Mouse (Mus musculus) brain, embryonic 14.5 days (tissue): ENCODE measurements around the gene Drg1. TPM values are rescaled to one million over a fixed set of nuclear protein-coding genes. Genes with fewer than 3 reads are reported as not detected.
"Not testable (repeated sequence)": the region's sequence is repeated elsewhere in the genome, so short reads cannot be mapped to it uniquely, and the experiment has no call there.

Experiments
- DNase-seq: peaks from one replicate; pipeline ENCODE4 v3.0.0-alpha.2; 2011; ENCODE audit warnings: low read depth
- CTCF ChIP-seq: fragments of 200-500 bp; IDR thresholded peaks from 2 replicates; pipeline ENCODE4 v1.5.1; 2012; ENCODE audit warnings: inconsistent platforms, mild to moderate bottlenecking, moderate library complexity, borderline replicate concordance; ENCODE audit not compliant: insufficient read depth, insufficient read length; ENCODE audit errors: extremely low read depth
- POLR2A ChIP-seq: fragments of 200-500 bp; IDR thresholded peaks from 2 replicates; pipeline ENCODE4 v1.6.1; 2012; ENCODE audit warnings: mild to moderate bottlenecking, inconsistent platforms, borderline replicate concordance; ENCODE audit not compliant: poor library complexity, insufficient read depth, insufficient read length, severe bottlenecking; ENCODE audit errors: extremely low read depth
- polyA plus RNA-seq: library from polyadenylated mRNA; depleted of rRNA; stranded (reverse); fragments of >200 nt; gene quantifications from 2 replicates; pipeline ENCODE4 v1.2.3, GENCODE M21; 2012

Drg1 gene
- polyA plus RNA-seq, 1 experiment, result 96.3 TPM

DNA sequence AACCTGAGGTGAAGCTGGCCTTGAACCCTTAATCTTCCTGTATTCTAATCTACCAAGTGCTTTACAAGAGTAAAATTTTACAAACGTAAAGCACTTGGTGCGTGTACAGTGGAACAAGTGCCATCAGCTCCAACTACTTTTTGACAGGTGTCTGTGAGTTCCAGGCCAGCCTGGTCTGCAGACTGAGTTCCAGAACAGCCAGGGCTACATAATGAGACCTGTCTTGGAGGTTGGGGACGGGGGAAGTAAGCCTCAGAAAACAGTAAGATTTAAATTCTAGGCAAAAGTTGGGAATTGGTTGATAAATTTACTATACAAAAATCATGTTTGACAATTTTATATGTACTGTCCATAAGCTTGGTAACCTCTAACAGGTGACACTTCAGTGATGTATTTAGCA is 61.0 kb downstream of the Drg1 start:
- no peak for DNase-seq
- TF ChIP-seq POLR2A (no peak), CTCF (no peak)

DNA sequence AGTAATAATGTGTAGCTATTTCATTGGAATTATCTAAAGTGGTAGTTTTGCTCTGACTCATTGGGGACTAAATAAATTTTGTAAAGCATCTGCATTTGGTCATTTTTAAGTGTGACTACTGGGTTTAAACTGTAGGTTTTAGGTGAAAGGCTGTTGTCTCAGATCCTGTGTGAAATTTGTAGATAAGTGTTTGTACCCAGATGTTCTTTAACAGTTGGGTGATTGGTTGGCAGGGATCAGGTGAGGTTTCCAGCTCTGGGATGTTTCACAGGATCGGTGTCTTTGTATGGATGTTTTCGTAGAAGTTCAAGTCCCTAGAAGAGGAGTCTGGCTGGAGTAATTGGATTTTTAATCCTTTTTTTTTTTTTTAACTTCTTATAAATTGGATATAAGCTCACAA is 62.4 kb downstream of the Drg1 start:
- no peak for DNase-seq
- TF ChIP-seq CTCF, result no peak
- no peak for TF ChIP-seq POLR2A

DNA sequence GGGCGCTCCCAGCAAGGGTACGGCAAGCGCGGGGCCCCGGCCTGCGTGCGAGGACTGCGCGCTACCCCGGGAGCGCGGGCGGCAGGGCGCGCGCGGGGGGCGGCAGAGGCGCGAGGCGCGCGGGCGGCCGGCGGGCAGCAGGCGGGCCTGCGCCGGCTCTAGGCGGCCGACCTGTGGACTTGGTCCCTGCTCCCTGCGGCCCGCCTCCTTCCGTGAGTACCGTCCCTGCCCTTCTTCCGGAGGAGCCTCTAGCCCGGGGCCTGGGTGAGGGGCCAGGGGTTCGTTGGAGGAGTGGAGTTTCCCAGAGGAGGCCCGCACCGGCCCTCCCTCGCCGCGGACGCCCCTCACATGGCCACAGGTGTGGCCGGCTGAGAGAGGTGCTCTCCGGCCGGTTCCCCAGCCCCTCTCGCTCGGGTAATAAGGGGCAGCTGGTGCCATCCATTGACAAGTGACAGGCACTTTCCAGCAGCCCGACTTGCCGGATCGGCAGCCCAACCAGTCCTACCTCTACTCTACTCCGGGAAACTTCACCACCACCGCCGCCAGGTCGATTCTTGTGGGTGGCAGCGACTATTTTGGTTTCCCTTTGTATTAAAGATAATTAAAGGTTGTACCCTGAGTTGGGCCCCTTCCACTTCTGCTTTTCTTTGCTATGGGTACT is 63.3 kb downstream of the Drg1 start:
- no peak for DNase-seq
- TF ChIP-seq CTCF (no peak), POLR2A (no peak)

DNA sequence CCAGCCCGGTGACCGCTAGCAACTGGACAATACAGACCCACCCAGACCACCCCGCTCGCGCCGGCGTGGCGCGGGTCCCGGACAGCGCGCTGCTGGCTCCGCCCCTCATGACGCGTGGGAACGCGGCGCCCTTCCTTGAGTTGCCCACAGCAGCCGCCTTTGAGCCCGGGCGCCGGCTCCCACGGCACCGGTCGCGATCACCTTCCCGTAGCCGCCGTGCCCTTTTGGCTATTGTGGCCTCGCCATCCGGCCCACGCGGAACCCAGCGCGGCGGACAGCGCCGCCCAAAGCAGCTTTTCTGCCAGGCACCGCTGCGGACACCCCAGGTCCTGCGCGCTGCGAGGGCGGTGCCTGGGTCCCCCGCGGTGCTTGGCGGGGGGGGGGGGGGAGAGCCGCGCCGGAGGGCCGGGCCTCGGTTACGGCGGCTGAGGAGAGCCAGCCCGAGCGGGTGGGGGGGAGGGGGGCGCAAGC is 63.9 kb downstream of the Drg1 start, which contains the start of gene Eif4enif1:
Eif4enif1 (plus strand) TSS at position 162 of the 471 bp plus-strand sequence.
- peak; percentile 95 for DNase-seq
- no peak for TF ChIP-seq CTCF
- TF ChIP-seq POLR2A, result no peak

DNA sequence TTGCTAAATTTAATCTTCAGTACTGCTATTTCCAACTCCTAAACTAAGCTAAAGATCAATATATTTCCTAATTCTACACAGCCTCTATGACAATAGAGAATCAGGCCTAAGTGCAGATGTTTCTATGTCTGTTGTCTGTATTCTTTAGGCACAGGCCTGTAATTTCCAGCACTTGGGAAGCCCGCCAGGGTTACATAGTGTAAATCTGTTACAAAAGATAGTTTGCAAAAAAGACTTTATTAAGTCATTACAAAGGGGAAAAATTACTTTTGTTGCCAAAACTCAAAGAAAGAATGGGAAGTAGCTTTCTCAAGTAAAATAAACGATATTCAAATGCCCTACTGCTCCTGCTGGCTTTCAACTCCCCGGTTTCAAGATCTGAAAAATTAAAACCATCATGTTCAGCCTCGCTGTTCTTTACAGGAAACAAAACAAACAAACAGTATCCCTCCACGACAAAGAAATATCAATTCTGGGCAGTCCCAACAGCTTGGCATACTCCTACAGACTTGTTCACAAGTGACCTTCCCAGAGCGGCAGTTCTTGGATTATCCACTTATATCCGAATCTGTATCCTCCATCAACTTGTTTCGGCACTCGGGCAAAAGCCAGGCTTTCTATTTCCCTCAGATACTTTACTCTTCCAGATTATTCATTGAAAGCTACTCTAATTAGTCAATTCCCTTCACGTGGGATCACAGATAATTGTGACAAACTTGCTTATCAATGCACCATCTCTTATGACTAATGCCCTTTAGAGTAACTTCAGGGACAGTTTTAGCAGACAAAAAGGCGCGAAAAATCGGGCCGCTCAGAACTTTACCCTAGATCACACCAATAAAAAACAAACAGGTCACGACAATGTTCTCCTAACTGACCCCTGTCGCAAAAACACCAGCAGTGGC is 64.6 kb downstream of the Drg1 start:
- TF ChIP-seq POLR2A (no peak), CTCF (no peak)
- DNase-seq, result peak; percentile 8

DNA sequence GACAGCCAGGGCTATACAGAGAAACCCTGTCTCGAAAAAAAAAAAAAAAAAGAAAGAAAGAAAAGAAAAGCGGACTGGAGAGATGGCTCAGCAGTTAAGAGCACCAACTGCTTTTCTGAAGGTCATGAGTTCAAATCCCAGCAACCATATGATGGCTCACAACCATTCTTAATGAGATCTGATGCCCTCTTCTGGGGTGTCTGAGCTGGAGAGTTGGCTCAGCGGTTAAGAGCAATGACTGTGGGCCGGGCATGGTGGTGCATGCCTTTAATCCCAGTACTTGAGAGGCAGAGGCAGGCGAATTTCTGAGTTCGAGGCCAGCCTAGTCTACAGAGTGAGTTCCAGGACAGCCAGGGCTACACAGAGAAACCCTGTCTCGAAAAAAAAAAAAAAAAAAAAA is 65.6 kb downstream of the Drg1 start:
- not testable (repeated sequence) for DNase-seq

DNA sequence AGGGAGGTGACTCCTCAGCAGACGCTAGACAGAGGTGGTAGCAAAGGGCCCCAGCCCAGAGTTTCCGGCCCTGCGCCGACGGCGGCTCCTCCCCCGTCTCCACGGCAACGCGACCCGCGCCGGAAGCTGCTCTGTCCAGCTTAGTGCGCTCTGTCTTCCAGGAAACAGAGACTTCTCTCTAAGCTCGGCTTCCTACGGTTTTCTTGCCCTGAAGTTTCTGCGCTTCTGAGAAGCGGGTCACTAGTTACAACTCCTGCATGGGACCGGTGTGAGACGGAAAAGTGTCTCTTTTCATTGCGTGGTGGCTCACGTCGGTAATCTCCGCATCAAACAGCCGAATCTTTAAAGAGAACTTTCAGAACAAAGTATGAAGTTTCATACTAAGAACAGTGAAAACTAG is 72.9 kb downstream of the Drg1 start, which contains the start of gene Sfi1:
Sfi1 (minus strand) TSS at position 101 of the 400 bp plus-strand sequence.
- no peak for DNase-seq
- TF ChIP-seq CTCF, result no peak
- no peak for TF ChIP-seq POLR2A

DNA sequence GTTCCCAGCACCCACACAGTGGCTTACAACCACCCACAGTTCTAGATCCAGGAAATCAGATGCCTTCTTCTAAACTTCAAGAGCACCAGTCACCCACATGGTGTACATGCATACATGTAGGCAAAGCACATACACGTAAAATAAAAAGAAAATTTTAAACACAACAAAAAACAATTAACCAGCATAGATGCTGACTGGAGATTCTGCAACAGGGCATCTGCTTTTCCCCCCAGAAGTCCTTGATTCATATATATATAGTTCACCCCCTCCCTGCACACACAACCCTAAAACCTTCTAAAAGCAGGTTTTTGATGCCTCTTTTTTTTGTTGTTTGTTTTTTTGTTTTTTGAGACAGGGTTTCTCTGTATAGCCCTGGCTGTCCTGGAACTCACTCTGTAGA is 83.5 kb downstream of the Drg1 start:
- DNase-seq, result not testable (repeated sequence)

DNA sequence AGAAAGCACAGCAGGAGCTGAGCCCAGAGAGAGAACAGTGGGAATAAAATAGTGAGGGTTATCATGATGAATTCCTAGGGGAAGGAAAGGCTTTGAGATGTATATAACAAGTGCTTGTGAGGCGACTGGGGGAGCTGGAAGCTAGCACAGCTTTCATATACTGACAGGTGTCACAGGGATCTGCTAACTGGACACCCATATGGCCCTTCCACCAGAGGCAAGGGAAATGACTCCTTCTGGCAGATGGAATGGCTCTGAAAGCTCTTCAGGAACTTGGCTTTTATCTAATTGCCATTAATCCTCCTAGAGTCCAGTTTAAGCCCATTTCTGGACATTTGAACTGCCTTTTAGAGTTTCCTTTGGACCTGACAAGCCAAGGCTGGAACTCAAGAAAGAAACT is 84.2 kb downstream of the Drg1 start:
- DNase-seq, result not testable (repeated sequence)

DNA sequence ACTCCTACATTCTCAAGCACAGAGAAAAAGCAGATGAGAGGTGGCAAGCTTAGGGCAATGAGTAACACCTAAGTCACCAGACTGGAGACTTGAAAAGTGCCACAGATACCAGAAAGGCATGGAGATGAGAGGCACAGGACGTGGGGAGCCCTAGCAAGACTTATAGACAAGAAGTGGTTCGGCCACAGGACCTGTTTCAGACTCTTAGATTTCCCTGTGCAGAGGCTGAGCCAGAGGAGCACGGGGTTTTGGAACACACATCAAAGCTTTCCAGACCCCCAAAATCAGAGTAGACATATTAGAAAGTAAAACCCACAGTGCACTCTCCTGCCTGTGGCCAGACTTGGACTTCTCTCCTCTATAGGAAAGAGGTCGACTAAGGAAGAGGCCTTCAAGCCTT is 85.0 kb downstream of the Drg1 start:
- DNase-seq, result not testable (repeated sequence)

DNA sequence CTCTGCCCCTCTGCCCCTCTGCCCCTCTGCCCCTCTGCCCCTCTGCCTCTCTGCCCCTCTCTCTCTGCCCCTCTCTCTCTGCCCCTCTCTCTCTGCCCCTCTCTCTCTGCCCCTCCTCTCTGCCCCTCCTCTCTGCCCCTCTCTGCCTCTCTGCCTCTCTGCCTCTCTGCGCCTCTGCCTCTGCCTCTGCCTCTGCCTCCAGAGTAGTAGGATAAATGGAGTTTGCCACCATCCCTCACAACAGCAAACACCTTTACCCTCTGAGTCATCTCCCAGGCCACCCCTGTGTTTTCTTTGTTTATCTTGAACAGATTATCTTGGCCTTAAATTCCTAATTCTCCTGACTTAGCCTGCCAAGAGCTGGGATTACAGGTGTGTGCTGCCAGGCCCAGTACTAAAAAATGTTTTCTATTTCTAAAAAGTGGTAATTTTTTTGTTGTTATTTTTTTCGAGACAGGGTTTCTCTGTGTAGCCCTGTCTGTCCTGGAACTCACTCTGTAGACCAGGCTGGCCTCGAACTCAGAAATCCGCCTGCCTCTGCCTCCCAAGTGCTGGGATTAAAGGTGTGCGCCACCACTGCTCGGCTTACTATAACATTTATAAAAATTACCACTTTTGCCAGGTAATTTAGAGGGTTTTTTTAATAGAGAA is 85.6 kb downstream of the Drg1 start:
- DNase-seq, result not testable (repeated sequence)

DNA sequence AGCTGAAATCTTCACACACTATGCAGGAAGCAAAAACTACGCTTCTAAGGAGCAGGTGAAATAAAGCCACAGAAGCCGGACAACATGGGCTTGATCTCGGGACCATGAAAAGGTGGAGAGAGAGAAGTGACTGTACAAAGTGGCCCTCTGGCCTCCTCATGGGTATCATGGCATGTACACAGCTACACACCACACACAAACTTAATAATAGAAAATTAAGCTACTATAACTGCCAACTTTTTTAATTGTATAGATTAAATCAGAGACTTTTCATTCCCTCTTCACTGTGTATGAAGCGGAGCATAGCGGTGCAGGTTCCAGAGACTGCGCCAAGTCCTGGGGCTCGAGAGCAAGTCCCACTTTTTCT is 86.5 kb downstream of the Drg1 start:
- DNase-seq, result not testable (repeated sequence)

DNA sequence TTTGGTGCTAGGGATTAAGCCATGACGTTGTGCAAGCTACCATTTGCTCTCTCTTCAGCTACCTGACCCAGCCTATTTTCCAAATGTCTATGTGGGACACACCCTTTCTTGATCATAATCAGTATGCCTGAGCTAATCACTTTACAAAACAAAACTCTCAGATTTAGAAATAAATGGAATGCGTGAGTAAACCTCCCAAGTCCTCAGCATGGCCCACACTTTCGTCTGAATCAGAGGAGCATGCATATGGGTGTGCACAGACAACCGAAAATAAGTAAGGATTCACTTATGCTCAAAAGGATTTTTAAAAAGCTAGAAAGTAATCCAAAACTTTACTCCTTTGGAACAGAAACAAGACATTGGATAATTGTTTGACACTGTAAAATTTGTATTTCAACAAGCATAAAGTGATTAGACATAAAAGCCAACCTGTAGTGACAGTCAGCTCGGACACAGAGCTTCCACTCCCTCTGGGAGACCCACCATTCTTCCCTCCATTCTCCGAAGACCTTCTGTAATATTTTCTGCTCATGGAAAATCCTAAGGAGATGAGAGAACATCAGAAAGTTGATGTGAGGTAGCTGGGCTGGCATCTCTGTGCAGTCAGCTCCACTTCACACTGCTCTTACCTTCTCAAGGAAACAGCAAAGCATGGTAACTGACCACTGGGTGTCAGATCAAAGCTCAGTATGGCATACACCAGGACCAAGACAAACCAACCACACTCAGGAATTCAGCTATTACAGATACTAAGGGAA is 87.1 kb downstream of the Drg1 start:
- not testable (repeated sequence) for DNase-seq

DNA sequence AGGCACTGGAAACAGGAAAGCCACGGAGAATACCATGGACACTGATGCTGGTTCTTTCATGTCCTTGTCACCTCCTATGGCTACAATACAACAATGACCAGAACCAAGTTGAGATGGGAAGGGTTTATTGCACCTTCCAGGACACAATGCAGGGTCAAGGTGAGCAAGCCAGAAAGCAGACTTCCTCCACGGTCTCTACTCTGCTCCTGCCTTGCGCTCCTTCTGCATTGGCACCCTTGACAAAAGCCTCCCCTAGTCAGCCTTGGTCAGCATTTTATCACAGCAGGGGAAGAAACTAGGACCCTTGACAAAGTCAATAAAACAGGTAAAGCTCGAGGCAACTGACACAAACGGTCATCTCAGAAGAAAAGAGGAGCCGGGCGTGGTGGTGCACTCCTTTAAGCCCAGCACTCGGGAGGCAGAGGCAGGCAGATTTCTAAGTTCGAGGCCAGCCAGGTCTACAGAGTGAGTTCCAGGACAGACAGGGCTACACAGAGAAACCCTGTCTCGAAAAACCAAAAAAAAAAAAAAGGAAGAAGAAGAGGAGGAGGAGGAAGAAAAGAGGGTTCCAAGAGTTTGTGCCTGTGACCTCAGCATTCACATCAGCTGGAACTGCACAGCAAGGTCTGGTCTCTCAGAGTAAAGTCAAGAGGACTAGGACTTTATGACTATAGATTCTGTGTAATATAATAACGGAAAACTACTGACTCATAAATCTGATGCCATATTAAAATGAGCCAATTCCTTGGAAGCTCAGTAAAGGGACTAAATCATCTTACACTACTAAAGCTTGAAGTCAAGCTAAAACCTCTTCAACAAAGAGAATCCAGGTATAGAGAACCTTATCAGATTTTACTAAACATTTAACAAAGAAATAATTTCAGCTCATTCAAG is 92.5 kb downstream of the Drg1 start:
- DNase-seq, result not testable (repeated sequence)

DNA sequence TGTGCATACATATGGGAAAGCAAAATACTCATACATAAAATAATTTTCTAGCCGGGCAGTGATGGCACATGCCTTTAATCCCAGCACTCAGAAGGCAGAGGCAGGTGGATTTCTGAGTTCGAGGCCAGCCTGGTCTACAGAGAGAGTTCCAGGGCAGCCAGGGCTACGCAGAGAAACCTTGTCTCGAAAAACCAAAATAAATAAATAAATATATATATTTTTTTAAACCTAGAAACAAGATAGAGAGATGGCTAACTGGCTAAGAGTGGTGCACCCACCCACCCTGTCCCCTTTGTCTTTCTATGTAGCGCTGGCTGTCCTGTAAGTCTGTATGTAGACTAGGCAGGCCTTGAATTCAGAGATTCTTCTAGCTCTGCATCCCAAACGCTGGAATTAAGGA is 93.7 kb downstream of the Drg1 start:
- not testable (repeated sequence) for DNase-seq

DNA sequence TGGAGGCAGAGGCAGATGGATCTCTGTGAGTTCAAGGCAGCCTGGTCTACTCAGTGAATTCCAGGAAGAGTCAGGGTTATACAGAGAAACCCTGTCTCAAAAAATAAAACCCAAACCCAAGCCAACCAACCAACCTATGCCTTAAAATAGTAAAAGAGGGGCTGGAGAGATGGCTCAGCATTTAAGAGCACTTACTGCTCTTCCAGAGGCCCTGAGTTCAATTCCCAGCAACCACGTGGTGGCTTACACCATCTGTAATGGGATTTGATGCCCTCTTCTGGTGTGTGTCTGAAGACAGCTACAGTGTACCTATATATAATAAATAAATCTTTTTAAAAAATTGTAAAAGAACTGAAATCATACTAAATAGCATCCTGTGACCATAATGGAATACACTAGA is 94.3 kb downstream of the Drg1 start:
- not testable (repeated sequence) for DNase-seq

DNA sequence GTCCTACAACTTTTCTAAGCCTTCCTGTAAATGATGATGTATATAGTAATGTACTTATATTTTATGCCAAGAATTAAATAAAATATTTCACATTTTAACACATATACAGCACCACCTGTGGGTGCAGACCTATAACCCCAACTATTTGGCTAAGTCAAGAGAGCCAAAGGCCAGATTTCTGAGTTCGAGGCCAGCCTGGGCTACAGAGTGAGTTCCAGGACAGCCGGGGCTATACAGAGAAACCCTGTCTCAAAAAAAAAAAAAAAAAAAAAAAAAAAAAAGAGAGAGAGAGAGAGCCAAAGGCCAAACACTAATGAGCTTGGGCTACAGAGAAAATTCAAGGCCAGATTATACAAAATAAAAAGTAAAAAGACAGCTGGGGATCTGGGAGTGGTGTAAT is 97.2 kb downstream of the Drg1 start:
- DNase-seq, result not testable (repeated sequence)

DNA sequence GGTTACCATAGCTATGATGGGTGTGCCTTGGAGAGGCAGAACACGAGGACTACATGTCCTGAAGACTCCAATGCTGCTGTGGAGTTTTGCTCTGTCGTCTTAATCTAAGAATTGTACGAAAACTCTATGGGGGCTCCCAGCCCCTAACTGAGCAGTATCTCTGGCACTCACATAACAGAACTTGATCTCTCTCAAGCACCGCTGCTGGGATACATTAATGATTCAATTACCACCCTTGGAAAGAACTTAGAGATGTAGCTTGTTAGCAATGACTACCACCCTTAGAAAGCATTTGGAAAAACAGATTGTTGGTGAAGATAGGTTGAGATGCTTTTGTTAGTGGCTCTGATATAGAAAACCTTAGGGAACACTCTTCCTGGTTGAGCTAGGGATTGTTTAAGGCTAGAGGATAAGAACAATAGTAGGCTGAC is 98.6 kb downstream of the Drg1 start:
- DNase-seq, result not testable (repeated sequence)
